Mouse (Mus musculus) bone marrow, adult 2 months (tissue): ENCODE results near the gene Slc10a3.

Experiments used
- CTCF ChIP-seq: fragments of 200-500 bp; IDR thresholded peaks from 2 replicates; pipeline ENCODE4 v1.5.1; 2011; ENCODE audit warnings: low read length, control low read depth; ENCODE audit not compliant: control insufficient read depth, insufficient read depth
- POLR2A ChIP-seq: fragments of 200-500 bp; IDR thresholded peaks from 2 replicates; pipeline ENCODE4 v1.6.1; 2011; ENCODE audit warnings: low read depth, mild to moderate bottlenecking, control low read depth, low read length, borderline replicate concordance; ENCODE audit not compliant: control insufficient read depth

- no peak for TF ChIP-seq CTCF
- TF ChIP-seq POLR2A: no peak
These were observed 14.0 kb downstream of the Slc10a3 start for GRCm38 (mm10) chrX:74359171-74359570.
